Mouse (Mus musculus) Muller cell, postnatal 12 days (primary cell): ENCODE measurements at regions not wholly inside any gene's neighbourhood (a gene's known extent, or its start where the extent isn't known, plus 50 kb on each side); places are given as distances from the start of the nearest gene placed in this dataset.
A peak's percentile ranks its signal among the peaks of the same experiment; 100 is the strongest.

Source experiments
- DNase-seq: peaks from one replicate; pipeline ENCODE4 v3.0.0-alpha.2; 2015; ENCODE audit errors: inconsistent ontology term

- peak; percentile 89 for DNase-seq
Observed at GRCm38 (mm10) chr16:21318640-21319365, 104.1 kb upstream of the Vps8 start.

GRCm38 (mm10) chr16:21320284-21320683 lies 102.6 kb upstream of the Vps8 start:
- DNase-seq, result no peak

GRCm38 (mm10) chr16:21321188-21322070 lies 101.5 kb upstream of the Vps8 start:
- no peak for DNase-seq

- peak; percentile 85 for DNase-seq
Observed at GRCm38 (mm10) chr16:21322437-21322836, 100.5 kb upstream of the Vps8 start.

GRCm38 (mm10) chr16:21323446-21324034 lies 99.4 kb upstream of the Vps8 start:
- peak; percentile 75 for DNase-seq

GRCm38 (mm10) chr16:21327969-21328368 lies 94.9 kb upstream of the Vps8 start:
- no peak for DNase-seq

- DNase-seq, result no peak
Observed at GRCm38 (mm10) chr16:21329199-21329598, 93.7 kb upstream of the Vps8 start.

GRCm38 (mm10) chr16:21331229-21331628 lies 91.7 kb upstream of the Vps8 start:
- DNase-seq, result no peak

- DNase-seq, result no peak
Observed at GRCm38 (mm10) chr16:21332411-21332810, 90.5 kb upstream of the Vps8 start.

- no peak for DNase-seq
Observed at GRCm38 (mm10) chr16:21332862-21333222, 90.1 kb upstream of the Vps8 start.

GRCm38 (mm10) chr16:21333223-21333951 lies 89.5 kb upstream of the Vps8 start:
- peak; percentile 94 for DNase-seq

GRCm38 (mm10) chr16:21339061-21339459 lies 83.9 kb upstream of the Vps8 start:
- DNase-seq, result no peak

- peak; percentile 98 for DNase-seq
Observed at GRCm38 (mm10) chr16:21339460-21340081, 83.3 kb upstream of the Vps8 start.

- DNase-seq, result no peak
Observed at GRCm38 (mm10) chr16:21340136-21340535, 82.8 kb upstream of the Vps8 start.

GRCm38 (mm10) chr16:21349869-21350268 lies 73.0 kb upstream of the Vps8 start:
- DNase-seq, result no peak

GRCm38 (mm10) chr16:21351289-21351688 lies 71.6 kb upstream of the Vps8 start:
- no peak for DNase-seq

- peak; percentile 83 for DNase-seq
Observed at GRCm38 (mm10) chr16:21353111-21353510, 69.8 kb upstream of the Vps8 start.

- DNase-seq, result no peak
Observed at GRCm38 (mm10) chr16:21353545-21353944, 69.4 kb upstream of the Vps8 start.

- DNase-seq, result no peak
Observed at GRCm38 (mm10) chr16:21355638-21356037, 67.3 kb upstream of the Vps8 start.

GRCm38 (mm10) chr16:21357433-21357832 lies 65.5 kb upstream of the Vps8 start:
- DNase-seq, result no peak

- peak; percentile 45 for DNase-seq
Observed at GRCm38 (mm10) chr16:21358313-21358920, 64.5 kb upstream of the Vps8 start.
